Mouse (Mus musculus) hindbrain, embryonic 13.5 days (tissue): ENCODE data around the gene Dram1. TPM values are rescaled to one million over a fixed set of nuclear protein-coding genes. Genes with fewer than 3 reads are reported as not detected.
A peak's percentile ranks its signal among the peaks of the same experiment; 100 is the strongest.

Source experiments
- ATAC-seq: fragments of 200-750 bp; cut with Nextera tagmentation; 2 replicates; pipeline ENCODE4 v1.8.0; 2017; ENCODE audit warnings: moderate TSS enrichment; ENCODE audit not compliant: low FRiP score
- H3K27ac ChIP-seq: fragments of 300-500 bp; sonication (generic); 2 replicates; pipeline ENCODE4 v1.5.1; 2015; ENCODE audit warnings: inconsistent platforms, mild to moderate bottlenecking, moderate library complexity
- H3K27me3 ChIP-seq: fragments of 300-500 bp; sonication (generic); 2 replicates; pipeline ENCODE4 v1.6.1; 2015; ENCODE audit warnings: mild to moderate bottlenecking, inconsistent platforms
- H3K36me3 ChIP-seq: fragments of 300-500 bp; sonication (generic); 2 replicates; pipeline ENCODE4 v1.6.1; 2015; ENCODE audit warnings: mild to moderate bottlenecking, inconsistent platforms
- H3K4me1 ChIP-seq: fragments of 300-500 bp; sonication (generic); replicated peaks from 2 replicates; pipeline ENCODE4 v1.6.1; 2015; ENCODE audit warnings: inconsistent platforms
- H3K4me2 ChIP-seq: fragments of 300-500 bp; sonication (generic); 2 replicates; pipeline ENCODE4 v1.6.1; 2015; ENCODE audit warnings: inconsistent platforms, mild to moderate bottlenecking, moderate library complexity
- H3K4me3 ChIP-seq: fragments of 300-500 bp; sonication (generic); 2 replicates; pipeline ENCODE4 v1.5.1; 2015; ENCODE audit warnings: mild to moderate bottlenecking, inconsistent platforms
- H3K9ac ChIP-seq: fragments of 300-500 bp; sonication (generic); 2 replicates; pipeline ENCODE4 v1.6.1; 2015; ENCODE audit warnings: mild to moderate bottlenecking, inconsistent platforms
- H3K9me3 ChIP-seq: fragments of 300-500 bp; sonication (generic); 2 replicates; pipeline ENCODE4 v1.6.1; 2016; ENCODE audit warnings: inconsistent platforms
- WGBS: fragments of 180-500 bp; shearing (Covaris S2); methylation state at CpG from one replicate; pipeline ENCODE4 v1.1.7; 2015; 5-methylcytosine and 5-hydroxymethylcytosine counted together
- polyA plus RNA-seq: library from polyadenylated mRNA; unstranded; fragments of >200 nt; fragmentation: Nextera tagmentation; extraction: Ambion mirVana; gene quantifications from 2 replicates; pipeline ENCODE4 v1.2.1, GENCODE M21; 2015

Dram1 gene
- polyA plus RNA-seq, 1 experiment from 2014 or later: 0.55 TPM

- Histone ChIP-seq H3K9ac (no peak overlapping the region), H3K4me2 (no peak overlapping the region), H3K4me1 (no peaks in the 10 kb centered on the region), H3K36me3 (peaks cover 7% of the 10 kb centered on the region; the same call in 1 of the 2 replicates), H3K27ac (no peak overlapping the region), H3K27me3 (no peaks in the 10 kb centered on the region), H3K9me3 (no peaks in the 10 kb centered on the region), H3K4me3 (no peak overlapping the region)
- no peak for ATAC-seq
- WGBS: 88% methylated on average over 6 of the region's 6 CpGs
These were observed 25.3 kb upstream of the Dram1 start for GRCm38 (mm10) chr10:88404220-88404619.

- no peak overlapping the region for H3K4me2 ChIP-seq
- 94% methylated on average over 4 of the region's 4 CpGs for WGBS
- no peaks in the 10 kb centered on the region for H3K4me1 ChIP-seq
These were observed 24.1 kb upstream of the Dram1 start for GRCm38 (mm10) chr10:88403021-88403420.

GRCm38 (mm10) chr10:88399271-88399670 is 20.4 kb upstream of the Dram1 start:
- 93% methylated on average over 5 of the region's 5 CpGs for WGBS
- no peak for ATAC-seq

More at GRCm38 (mm10) chr10:88403021-88403420, 24.1 kb upstream of the Dram1 start:
- Histone ChIP-seq H3K9me3 (no peaks in the 10 kb centered on the region), H3K27ac (no peak overlapping the region), H3K9ac (no peak overlapping the region), H3K36me3 (peaks cover 7% of the 10 kb centered on the region; the same call in 1 of the 2 replicates), H3K27me3 (no peaks in the 10 kb centered on the region), H3K4me3 (no peak overlapping the region)
- ATAC-seq: no peak

GRCm38 (mm10) chr10:88398668-88399243 is 19.9 kb upstream of the Dram1 start:
- Histone ChIP-seq H3K4me3 (no peak overlapping the region), H3K27ac (no peak overlapping the region), H3K4me2 (no peak overlapping the region), H3K27me3 (no peaks in the 10 kb centered on the region), H3K9ac (no peak overlapping the region), H3K36me3 (peaks cover 7% of the 10 kb centered on the region; the same call in 1 of the 2 replicates), H3K4me1 (no peaks in the 10 kb centered on the region), H3K9me3 (no peaks in the 10 kb centered on the region)
- no peak for ATAC-seq
- WGBS: 90% methylated on average over 6 of the region's 6 CpGs

More at GRCm38 (mm10) chr10:88399271-88399670, 20.4 kb upstream of the Dram1 start:
- no peak overlapping the region for H3K4me3 ChIP-seq
- H3K36me3 ChIP-seq: peaks cover 7% of the 10 kb centered on the region; the same call in 1 of the 2 replicates
- H3K27ac ChIP-seq: no peak overlapping the region
- no peak overlapping the region for H3K4me2 ChIP-seq
- H3K9me3 ChIP-seq: no peaks in the 10 kb centered on the region
- no peak overlapping the region for H3K9ac ChIP-seq
- no peaks in the 10 kb centered on the region for H3K4me1 ChIP-seq
- H3K27me3 ChIP-seq: no peaks in the 10 kb centered on the region

- no peaks in the 10 kb centered on the region for H3K36me3 ChIP-seq
- H3K27ac ChIP-seq: no peak overlapping the region
- H3K4me2 ChIP-seq: no peak overlapping the region
- H3K4me1 ChIP-seq: peaks cover 17% of the 10 kb centered on the region
- no peaks in the 10 kb centered on the region for H3K9me3 ChIP-seq
- ATAC-seq: no peak
- no peak overlapping the region for H3K9ac ChIP-seq
- H3K27me3 ChIP-seq: no peaks in the 10 kb centered on the region
- H3K4me3 ChIP-seq: no peak overlapping the region
- 84% methylated on average over 9 of the region's 9 CpGs for WGBS
These were observed 13.4 kb upstream of the Dram1 start for GRCm38 (mm10) chr10:88392181-88392847.

GRCm38 (mm10) chr10:88391495-88391894 is 12.6 kb upstream of the Dram1 start:
- H3K9ac ChIP-seq: no peak overlapping the region
- H3K36me3 ChIP-seq: no peaks in the 10 kb centered on the region
- H3K9me3 ChIP-seq: no peaks in the 10 kb centered on the region
- H3K4me1 ChIP-seq: peaks cover 17% of the 10 kb centered on the region
- H3K27ac ChIP-seq: no peak overlapping the region
- H3K27me3 ChIP-seq: no peaks in the 10 kb centered on the region
- WGBS: 94% methylated on average over 9 of the region's 9 CpGs
- no peak overlapping the region for H3K4me2 ChIP-seq
- ATAC-seq: no peak
- H3K4me3 ChIP-seq: no peak overlapping the region

GRCm38 (mm10) chr10:88390096-88390790 is 11.4 kb upstream of the Dram1 start:
- H3K36me3 ChIP-seq: no peaks in the 10 kb centered on the region
- no peak overlapping the region for H3K27ac ChIP-seq
- WGBS: 71% methylated on average over 10 of the region's 10 CpGs
- H3K4me3 ChIP-seq: no peak overlapping the region
- no peak overlapping the region for H3K9ac ChIP-seq
- ATAC-seq: no peak
- peaks cover 17% of the 10 kb centered on the region for H3K4me1 ChIP-seq
- H3K4me2 ChIP-seq: no peak overlapping the region
- no peaks in the 10 kb centered on the region for H3K27me3 ChIP-seq
- no peaks in the 10 kb centered on the region for H3K9me3 ChIP-seq

- no peak overlapping the region for H3K9ac ChIP-seq
- no peak overlapping the region for H3K4me3 ChIP-seq
- no peaks in the 10 kb centered on the region for H3K36me3 ChIP-seq
- WGBS: 61% methylated on average over 4 of the region's 4 CpGs
- no peaks in the 10 kb centered on the region for H3K27me3 ChIP-seq
- H3K9me3 ChIP-seq: no peaks in the 10 kb centered on the region
- no peak overlapping the region for H3K27ac ChIP-seq
- no peak overlapping the region for H3K4me2 ChIP-seq
- peak; percentile 10; the same call in 1 of the 2 replicates for ATAC-seq
- H3K4me1 ChIP-seq: peaks cover 17% of the 10 kb centered on the region
These were observed 10.7 kb upstream of the Dram1 start for GRCm38 (mm10) chr10:88389576-88389975.

GRCm38 (mm10) chr10:88386251-88386650 is 7.4 kb upstream of the Dram1 start:
- Histone ChIP-seq H3K4me1 (peaks cover 26% of the 10 kb centered on the region), H3K9me3 (no peaks in the 10 kb centered on the region), H3K4me3 (no peak overlapping the region), H3K27ac (no peak overlapping the region), H3K36me3 (no peaks in the 10 kb centered on the region), H3K27me3 (no peaks in the 10 kb centered on the region), H3K4me2 (no peak overlapping the region), H3K9ac (no peak overlapping the region)
- 86% methylated on average over 6 of the region's 6 CpGs for WGBS
- ATAC-seq: no peak

GRCm38 (mm10) chr10:88385758-88386157 is 6.9 kb upstream of the Dram1 start:
- ATAC-seq: no peak
- no peak overlapping the region for H3K9ac ChIP-seq
- no peak overlapping the region for H3K4me2 ChIP-seq
- no peaks in the 10 kb centered on the region for H3K36me3 ChIP-seq
- H3K9me3 ChIP-seq: no peaks in the 10 kb centered on the region
- no peak overlapping the region for H3K4me3 ChIP-seq
- no peaks in the 10 kb centered on the region for H3K27me3 ChIP-seq
- 85% methylated on average over 6 of the region's 6 CpGs for WGBS
- peaks cover 31% of the 10 kb centered on the region for H3K4me1 ChIP-seq
- H3K27ac ChIP-seq: no peak overlapping the region

- Histone ChIP-seq H3K27ac (no peak overlapping the region), H3K9ac (no peak overlapping the region), H3K4me3 (no peak overlapping the region), H3K4me1 (peaks cover 31% of the 10 kb centered on the region), H3K27me3 (no peaks in the 10 kb centered on the region), H3K36me3 (no peaks in the 10 kb centered on the region), H3K9me3 (no peaks in the 10 kb centered on the region), H3K4me2 (no peak overlapping the region)
- 93% methylated on average over 11 of the region's 11 CpGs for WGBS
- no peak for ATAC-seq
These were observed 6.4 kb upstream of the Dram1 start for GRCm38 (mm10) chr10:88385290-88385689.

GRCm38 (mm10) chr10:88384081-88384480 is 5.2 kb upstream of the Dram1 start:
- Histone ChIP-seq H3K4me1 (peaks cover 26% of the 10 kb centered on the region), H3K4me3 (no peak overlapping the region), H3K27me3 (no peaks in the 10 kb centered on the region), H3K27ac (no peak overlapping the region), H3K9ac (no peak overlapping the region), H3K9me3 (no peaks in the 10 kb centered on the region), H3K36me3 (no peaks in the 10 kb centered on the region), H3K4me2 (no peak overlapping the region)
- ATAC-seq: no peak
- 76% methylated on average over 5 of the region's 5 CpGs for WGBS
